Mouse (Mus musculus) neural tube, embryonic 14.5 days (tissue): ENCODE measurements at regions not wholly inside any gene's neighbourhood (a gene's known extent, or its start where the extent isn't known, plus 50 kb on each side); places are given as distances from the start of the nearest gene placed in this dataset.
A peak's percentile ranks its signal among the peaks of the same experiment; 100 is the strongest.

Source experiments
- ATAC-seq: fragments of 200-750 bp; cut with Nextera tagmentation; 2 replicates; pipeline ENCODE4 v1.8.0; 2017; ENCODE audit warnings: low read depth, mild to moderate bottlenecking, moderate TSS enrichment, moderate library complexity
- H3K27ac ChIP-seq: fragments of 300-500 bp; sonication (generic); 2 replicates; pipeline ENCODE4 v1.5.1; 2014; ENCODE audit warnings: low read depth, mild to moderate bottlenecking, control low read depth, low read length, moderate library complexity, mixed read lengths
- H3K27me3 ChIP-seq: fragments of 300-500 bp; sonication (generic); 2 replicates; pipeline ENCODE4 v1.6.1; 2014; ENCODE audit warnings: low read length; ENCODE audit not compliant: control insufficient read depth, insufficient read depth
- H3K36me3 ChIP-seq: fragments of 300-500 bp; sonication (generic); 2 replicates; pipeline ENCODE4 v1.6.1; 2014; ENCODE audit warnings: low read length, mixed read lengths; ENCODE audit not compliant: control insufficient read depth, insufficient read depth
- H3K4me1 ChIP-seq: fragments of 300-500 bp; sonication (generic); 2 replicates; pipeline ENCODE4 v1.6.1; 2014; ENCODE audit warnings: low read length; ENCODE audit not compliant: control insufficient read depth, insufficient read depth
- H3K4me2 ChIP-seq: fragments of 300-500 bp; sonication (generic); 2 replicates; pipeline ENCODE4 v1.6.1; 2014; ENCODE audit warnings: mild to moderate bottlenecking, low read depth, low read length, control low read depth
- H3K4me3 ChIP-seq: fragments of 300-500 bp; sonication (generic); 2 replicates; pipeline ENCODE4 v1.5.1; 2014; ENCODE audit warnings: low read depth, low read length, control low read depth, mixed read lengths
- H3K9ac ChIP-seq: fragments of 300-500 bp; sonication (generic); replicated peaks from 2 replicates; pipeline ENCODE4 v1.6.1; 2014; ENCODE audit warnings: low read depth, mild to moderate bottlenecking, control low read depth, low read length, mixed read lengths
- H3K9me3 ChIP-seq: fragments of 300-500 bp; sonication (generic); 2 replicates; pipeline ENCODE4 v1.6.1; 2016; ENCODE audit warnings: low read length; ENCODE audit not compliant: control insufficient read depth
- WGBS: fragments of 180-500 bp; shearing (Covaris S2); extraction: QIAGEN DNeasy Blood & Tissue Kit; methylation state at CpG from one replicate; pipeline ENCODE4 v1.1.7; 2014; 5-methylcytosine and 5-hydroxymethylcytosine counted together

GRCm38 (mm10) chrX:162266769-162267168 is 107.2 kb upstream of the Nhs start:
- 46% methylated on average over 1 of the region's 1 CpGs for WGBS

GRCm38 (mm10) chrX:162257398-162257797 is 97.9 kb upstream of the Nhs start:
- WGBS: 74% methylated on average over 3 of the region's 3 CpGs
- Histone ChIP-seq H3K27me3 (no peaks in the 10 kb centered on the region), H3K4me3 (no peak overlapping the region), H3K4me1 (no peaks in the 10 kb centered on the region), H3K36me3 (no peaks in the 10 kb centered on the region), H3K9ac (no peak overlapping the region), H3K4me2 (no peak overlapping the region), H3K9me3 (no peaks in the 10 kb centered on the region), H3K27ac (no peak overlapping the region)
- ATAC-seq: no peak

More at GRCm38 (mm10) chrX:162266769-162267168, 107.2 kb upstream of the Nhs start:
- ATAC-seq: peak; percentile 46; the same call in 1 of the 2 replicates
- Histone ChIP-seq H3K4me3 (no peak overlapping the region), H3K4me1 (no peaks in the 10 kb centered on the region), H3K36me3 (no peaks in the 10 kb centered on the region), H3K27ac (no peak overlapping the region), H3K9me3 (no peaks in the 10 kb centered on the region), H3K9ac (no peak overlapping the region), H3K4me2 (no peak overlapping the region), H3K27me3 (no peaks in the 10 kb centered on the region)

GRCm38 (mm10) chrX:162255873-162256272 is 96.3 kb upstream of the Nhs start:
- Histone ChIP-seq H3K9me3 (no peaks in the 10 kb centered on the region), H3K27ac (no peak overlapping the region), H3K27me3 (no peaks in the 10 kb centered on the region), H3K9ac (no peak overlapping the region), H3K4me1 (no peaks in the 10 kb centered on the region), H3K4me3 (no peak overlapping the region), H3K4me2 (no peak overlapping the region), H3K36me3 (no peaks in the 10 kb centered on the region)
- no peak for ATAC-seq

GRCm38 (mm10) chrX:162241291-162241690 is 81.8 kb upstream of the Nhs start:
- ATAC-seq: no peak
- H3K4me3 ChIP-seq: no peak overlapping the region
- no peaks in the 10 kb centered on the region for H3K9me3 ChIP-seq
- no peak overlapping the region for H3K9ac ChIP-seq
- no peaks in the 10 kb centered on the region for H3K4me1 ChIP-seq
- no peaks in the 10 kb centered on the region for H3K36me3 ChIP-seq
- no peak overlapping the region for H3K27ac ChIP-seq
- H3K4me2 ChIP-seq: no peak overlapping the region
- H3K27me3 ChIP-seq: no peaks in the 10 kb centered on the region
- WGBS: 37% methylated on average over 3 of the region's 3 CpGs

DNA sequence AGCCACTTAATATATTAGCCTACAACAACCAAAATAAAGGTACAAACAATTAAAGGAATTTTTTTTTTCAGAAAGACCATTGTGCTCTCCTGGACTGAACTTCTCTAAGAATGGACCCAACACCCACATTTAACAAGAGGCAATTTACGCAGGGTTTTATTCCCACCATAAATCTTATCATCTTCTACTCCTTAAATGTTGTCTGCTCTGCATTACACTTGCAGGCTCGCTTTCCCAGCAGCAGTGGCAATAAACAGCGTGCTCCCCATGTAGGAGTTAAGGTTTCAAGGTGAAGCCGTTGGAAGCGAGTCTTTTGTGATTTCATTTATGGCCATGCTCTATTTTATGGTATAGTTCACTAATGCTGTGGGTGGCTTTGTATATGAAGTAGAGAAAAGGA is 76.0 kb upstream of the Nhs start:
- ATAC-seq: no peak
- Histone ChIP-seq H3K27ac (no peak overlapping the region), H3K4me1 (no peaks in the 10 kb centered on the region), H3K36me3 (no peaks in the 10 kb centered on the region), H3K27me3 (no peaks in the 10 kb centered on the region), H3K9ac (no peak overlapping the region), H3K4me2 (no peak overlapping the region), H3K4me3 (no peak overlapping the region), H3K9me3 (no peaks in the 10 kb centered on the region)
- 31% methylated on average over 5 of the region's 5 CpGs for WGBS

GRCm38 (mm10) chrX:162210848-162211247 is 51.3 kb upstream of the Nhs start:
- Histone ChIP-seq H3K36me3 (no peaks in the 10 kb centered on the region), H3K4me3 (no peak overlapping the region), H3K9ac (no peak overlapping the region), H3K4me1 (no peaks in the 10 kb centered on the region), H3K27ac (no peak overlapping the region), H3K9me3 (no peaks in the 10 kb centered on the region), H3K4me2 (no peak overlapping the region), H3K27me3 (no peaks in the 10 kb centered on the region)
- no peak for ATAC-seq
- WGBS: 43% methylated on average over 2 of the region's 2 CpGs
